1 mouse cellular context compared by ENCODE assay signal in genomic region chr1:120264861-120265686, GRCm38 (mm10).
TF ChIP-seq lines count a peak whose summit lies in the region.

No protein-coding gene starts in this region.

TF ChIP-seq in CH12.LX, 34 proteins besides CTCF, POLR2A, EP300 and RAD21 (continued from another document):
- TF ChIP-seq NELFE (IDR thresholded peaks at IDR 0.05; ENCODE audit: low read depth, low read length) (no peak; the same call in 1 of the 2 replicates), MAZ (IDR thresholded peaks at IDR 0.05; ENCODE audit: low read depth, low read length) (no peak), BHLHE40 (IDR thresholded peaks at IDR 0.05; ENCODE audit: low read depth, low read length) (peak; percentile 74), HCFC1 (IDR thresholded peaks at IDR 0.05; ENCODE audit: low read depth, low read length) (no peak), USF2 (conservative IDR thresholded peaks at IDR 0.05; ENCODE audit: low read depth, low read length) (no peak), CHD2 (IDR thresholded peaks at IDR 0.05; ENCODE audit: low read length) (no peak), ZMIZ1 (IDR thresholded peaks at IDR 0.05; ENCODE audit: low read depth, low read length) (no peak), CHD1 (IDR thresholded peaks at IDR 0.05; ENCODE audit: low read depth, low read length) (no peak), SMC3 (IDR thresholded peaks at IDR 0.05; ENCODE audit: low read depth, low read length) (no peak), ELF1 (IDR thresholded peaks at IDR 0.05; ENCODE audit: low read depth, low read length) (peak; percentile 70), UBTF (IDR thresholded peaks at IDR 0.05; ENCODE audit: low read depth, low read length) (peak; percentile 51; the same call in 1 of the 2 replicates), E2F4 (IDR thresholded peaks at IDR 0.05; ENCODE audit: insufficient replicate concordance, low read depth, low read length) (no peak), MAFK (IDR thresholded peaks at IDR 0.05; ENCODE audit: insufficient replicate concordance, low read length) (no peak), KAT2A (IDR thresholded peaks at IDR 0.05; ENCODE audit: insufficient replicate concordance, low read length) (no peak), SIN3A (IDR thresholded peaks at IDR 0.05; ENCODE audit: low read length) (no peak), NRF1 (IDR thresholded peaks at IDR 0.05; ENCODE audit: low read depth, low read length) (no peak), ZKSCAN1 (IDR thresholded peaks at IDR 0.05; ENCODE audit: borderline replicate concordance, low read depth, low read length) (no peak), MEF2A (IDR thresholded peaks at IDR 0.05; ENCODE audit: borderline replicate concordance, low read depth, low read length) (no peak), ZNF384 (IDR thresholded peaks at IDR 0.05; ENCODE audit: low read depth, low read length) (no peak), PAX5 (IDR thresholded peaks at IDR 0.05; ENCODE audit: low read length) (no peak), MXI1 (IDR thresholded peaks at IDR 0.05; ENCODE audit: low read depth, low read length) (no peak; the same call in 1 of the 2 replicates), JUN (IDR thresholded peaks at IDR 0.05; ENCODE audit: insufficient read depth, low read depth, low read length) (no peak), JUND (conservative IDR thresholded peaks at IDR 0.05; ENCODE audit: low read depth, low read length) (no peak), MAX (IDR thresholded peaks at IDR 0.05; ENCODE audit: low read length) (peak; percentile 72), ETS1 (conservative IDR thresholded peaks at IDR 0.05; ENCODE audit: low read depth, low read length) (no peak), POLR2AphosphoS2 (IDR thresholded peaks at IDR 0.05; ENCODE audit: low read depth, low read length) (no peak), IRF4 (IDR thresholded peaks at IDR 0.05; ENCODE audit: low read depth, low read length) (no peak; the same call in 1 of the 2 replicates)
